Mouse (Mus musculus): ENCODE measurements at regions not wholly inside any gene's neighbourhood (a gene's known extent, or its start where the extent isn't known, plus 50 kb on each side); places are given as distances from the start of the nearest gene placed in this dataset.
A peak's percentile ranks its signal among the peaks of the same experiment; 100 is the strongest.

GRCm38 (mm10) chr12:16185431-16185923, 368.8 kb upstream of the Trib2 start:
- DNase-seq = no peak

- no peak for DNase-seq
Observed at GRCm38 (mm10) chr12:16183055-16183454, 366.3 kb upstream of the Trib2 start.

GRCm38 (mm10) chr12:16181599-16181998, 364.9 kb upstream of the Trib2 start:
- DNase-seq = no peak

GRCm38 (mm10) chr12:16179897-16180296, 363.2 kb upstream of the Trib2 start:
- DNase-seq = no peak

GRCm38 (mm10) chr12:16176326-16176725, 359.6 kb upstream of the Trib2 start:
- no peak for DNase-seq

GRCm38 (mm10) chr12:16172176-16172575, 355.5 kb upstream of the Trib2 start:
- no peak for DNase-seq

GRCm38 (mm10) chr12:16171636-16172035, 354.9 kb upstream of the Trib2 start:
- DNase-seq = no peak

- no peak for DNase-seq
Observed at GRCm38 (mm10) chr12:16169781-16170535, 353.2 kb upstream of the Trib2 start.

GRCm38 (mm10) chr12:16167793-16168343, 351.1 kb upstream of the Trib2 start:
- DNase-seq = no peak

- no peak for DNase-seq
Observed at GRCm38 (mm10) chr12:16165126-16165525, 348.4 kb upstream of the Trib2 start.

- no peak for DNase-seq
Observed at GRCm38 (mm10) chr12:16161947-16162346, 345.2 kb upstream of the Trib2 start.

GRCm38 (mm10) chr12:16157896-16158295, 341.2 kb upstream of the Trib2 start:
- peak; percentile 20 for DNase-seq

- no peak for DNase-seq
Observed at GRCm38 (mm10) chr12:16155791-16156558, 339.3 kb upstream of the Trib2 start.

GRCm38 (mm10) chr12:16154256-16154655, 337.5 kb upstream of the Trib2 start:
- DNase-seq = no peak

GRCm38 (mm10) chr12:16152108-16152507, 335.4 kb upstream of the Trib2 start:
- no peak for DNase-seq

- DNase-seq = no peak
Observed at GRCm38 (mm10) chr12:16151170-16151702, 334.5 kb upstream of the Trib2 start.

- DNase-seq = no peak
Observed at GRCm38 (mm10) chr12:16146919-16147318, 330.2 kb upstream of the Trib2 start.

GRCm38 (mm10) chr12:16145621-16146020, 328.9 kb upstream of the Trib2 start:
- DNase-seq = no peak

- no peak for DNase-seq
Observed at GRCm38 (mm10) chr12:16141193-16141592, 324.5 kb upstream of the Trib2 start.

- no peak for DNase-seq
Observed at GRCm38 (mm10) chr12:16140511-16141110, 323.9 kb upstream of the Trib2 start.

GRCm38 (mm10) chr12:16139152-16139551, 322.4 kb upstream of the Trib2 start:
- DNase-seq = no peak

- DNase-seq = no peak
Observed at GRCm38 (mm10) chr12:16137801-16138200, 321.1 kb upstream of the Trib2 start.

- DNase-seq = no peak
Observed at GRCm38 (mm10) chr12:16136214-16136671, 319.5 kb upstream of the Trib2 start.

Data from cerebellum, adult 8-10 months (tissue).